Mouse (Mus musculus) left cerebral cortex, postnatal 25 days (tissue): ENCODE results near the gene Mobp. TPM values are rescaled to one million over a fixed set of nuclear protein-coding genes. Genes with fewer than 3 reads are reported as not detected.
"Not testable (repeated sequence)": the region's sequence is repeated elsewhere in the genome, so short reads cannot be mapped to it uniquely, and the experiment has no call there.

Experiments
- DNase-seq, 2 experiments: peaks; one replicate each; pipeline ENCODE4 v3.0.0; 2022; ENCODE audit warnings: low spot score in 2 of 2, mixed read lengths in 1 of 2
- intact Hi-C: fragments of 180-260 bp; cut with DNase I; formaldehyde crosslinking; loops from one replicate; pipeline ENCODE4 v1.15.1; 2025
- total RNA-seq, 2 experiments: library from RNA; stranded (reverse); gene quantifications; 2 replicates each; pipeline ENCODE4 v1.2.3; 2021

Gene Mobp
- 100 to 1,000 TPM; 294 to 388 TPM for total RNA-seq

- DNase-seq: peak in 1 of 2 experiments; percentile 25
- intact Hi-C loops: no loop called here
Observed at GRCm38 (mm10) chr9:120149222-120149828, at the start of gene Mobp. Mobp (plus strand) TSS chr9:120149707.

- no peak for DNase-seq
- intact Hi-C loops: no loop called here
Observed at GRCm38 (mm10) chr9:120101165-120101564, 48.3 kb upstream of the Mobp start.

- DNase-seq, intact Hi-C loops: not testable (repeated sequence)
Observed at GRCm38 (mm10) chr9:120108953-120109352, 40.6 kb upstream of the Mobp start.

- intact Hi-C loops: no loop called here
- peak; percentile 94 to 98 for DNase-seq
Observed at GRCm38 (mm10) chr9:120110211-120111018, 39.1 kb upstream of the Mobp start, which contains the start of gene Slc25a38. Slc25a38 (plus strand) TSS chr9:120110374.

- no peak for DNase-seq
- intact Hi-C loops: no loop called here
Observed at GRCm38 (mm10) chr9:120111156-120111945, 38.2 kb upstream of the Mobp start.

GRCm38 (mm10) chr9:120112472-120112871 is 37.0 kb upstream of the Mobp start:
- intact Hi-C loops: no loop called here
- no peak for DNase-seq

- DNase-seq: no peak
- intact Hi-C loops: no loop called here
Observed at GRCm38 (mm10) chr9:120113456-120113855, 36.1 kb upstream of the Mobp start.

GRCm38 (mm10) chr9:120114051-120114788 is 35.3 kb upstream of the Mobp start:
- DNase-seq: no peak
- intact Hi-C loops: no loop called here

- intact Hi-C loops: no loop called here
- DNase-seq: no peak
Observed at GRCm38 (mm10) chr9:120114789-120115151, 34.7 kb upstream of the Mobp start.

GRCm38 (mm10) chr9:120115580-120115979 is 33.9 kb upstream of the Mobp start:
- no peak for DNase-seq
- intact Hi-C loops: no loop called here

GRCm38 (mm10) chr9:120116184-120116624 is 33.3 kb upstream of the Mobp start:
- DNase-seq: no peak
- intact Hi-C loops: no loop called here

GRCm38 (mm10) chr9:120118212-120118611 is 31.3 kb upstream of the Mobp start:
- no peak for DNase-seq
- intact Hi-C loops: no loop called here

GRCm38 (mm10) chr9:120120503-120120902 is 29.0 kb upstream of the Mobp start:
- DNase-seq: no peak
- intact Hi-C loops: no loop called here

- DNase-seq: no peak
- intact Hi-C loops: no loop called here
Observed at GRCm38 (mm10) chr9:120126868-120127267, 22.6 kb upstream of the Mobp start.

GRCm38 (mm10) chr9:120127538-120128251 is 21.8 kb upstream of the Mobp start, which contains the start of gene Rpsa:
Rpsa (plus strand) TSS chr9:120127689.
- intact Hi-C loops: no loop called here
- DNase-seq: peak; percentile 94 to 98

GRCm38 (mm10) chr9:120129276-120129675 is 20.2 kb upstream of the Mobp start:
- intact Hi-C loops: no loop called here
- no peak for DNase-seq

- intact Hi-C loops: no loop called here
- DNase-seq: no peak
Observed at GRCm38 (mm10) chr9:120131784-120132288, 17.7 kb upstream of the Mobp start.

GRCm38 (mm10) chr9:120132980-120133754 is 16.3 kb upstream of the Mobp start:
- intact Hi-C loops: no loop called here
- DNase-seq: no peak
